Mouse (Mus musculus) lung, embryonic 14.5 days (tissue): ENCODE data around the gene Slc12a1. TPM values are rescaled to one million over a fixed set of nuclear protein-coding genes. Genes with fewer than 3 reads are reported as not detected.

ENCODE experiments used
- ATAC-seq: fragments of 200-750 bp; cut with Nextera tagmentation; 2 replicates; pipeline ENCODE4 v1.8.0; 2017; ENCODE audit warnings: mild to moderate bottlenecking, moderate TSS enrichment, moderate library complexity; ENCODE audit not compliant: insufficient read depth
- DNase-seq: peaks from one replicate; pipeline ENCODE4 v3.0.0-alpha.2; 2015
- H3K27ac ChIP-seq: fragments of 300-500 bp; sonication (generic); 2 replicates; pipeline ENCODE4 v1.5.1; 2014; ENCODE audit warnings: low read depth, mild to moderate bottlenecking, moderate library complexity
- H3K27me3 ChIP-seq: fragments of 300-500 bp; sonication (generic); 2 replicates; pipeline ENCODE4 v1.6.1; 2014; ENCODE audit warnings: low read length, control low read depth; ENCODE audit not compliant: insufficient read depth
- H3K36me3 ChIP-seq: fragments of 300-500 bp; sonication (generic); 2 replicates; pipeline ENCODE4 v1.6.1; 2014; ENCODE audit warnings: control low read depth; ENCODE audit not compliant: insufficient read depth
- H3K4me1 ChIP-seq: fragments of 300-500 bp; sonication (generic); 2 replicates; pipeline ENCODE4 v1.6.1; 2014; ENCODE audit warnings: antibody characterized with exemption, control low read depth; ENCODE audit not compliant: insufficient read depth
- H3K4me2 ChIP-seq: fragments of 300-500 bp; sonication (generic); 2 replicates; pipeline ENCODE4 v1.6.1; 2014; ENCODE audit warnings: mild to moderate bottlenecking
- H3K4me3 ChIP-seq: fragments of 300-500 bp; sonication (generic); 2 replicates; pipeline ENCODE4 v1.5.1; 2014; ENCODE audit warnings: low read depth, low read length
- H3K9ac ChIP-seq: fragments of 300-500 bp; sonication (generic); 2 replicates; pipeline ENCODE4 v1.6.1; 2014
- H3K9me3 ChIP-seq: fragments of 300-500 bp; sonication (generic); 2 replicates; pipeline ENCODE4 v1.6.1; 2016; ENCODE audit warnings: low read depth, low read length, control low read depth
- CTCF ChIP-seq: IDR thresholded peaks from 2 replicates; pipeline ENCODE4 v1.5.1; 2016; ENCODE audit warnings: antibody characterized with exemption, low read depth
- WGBS: fragments of 180-500 bp; shearing (Covaris S2); extraction: QIAGEN DNeasy Blood & Tissue Kit; methylation state at CpG from one replicate; pipeline ENCODE4 v1.1.7; 2014; 5-methylcytosine and 5-hydroxymethylcytosine counted together
- polyA plus RNA-seq: library from polyadenylated mRNA; unstranded; fragments of >200 nt; fragmentation: Nextera tagmentation; extraction: Ambion mirVana; gene quantifications from 2 replicates; pipeline ENCODE4 v1.2.1, GENCODE M21; 2014

Slc12a1 gene
- polyA plus RNA-seq, 1 experiment from 2014 or later, result not detected

DNA sequence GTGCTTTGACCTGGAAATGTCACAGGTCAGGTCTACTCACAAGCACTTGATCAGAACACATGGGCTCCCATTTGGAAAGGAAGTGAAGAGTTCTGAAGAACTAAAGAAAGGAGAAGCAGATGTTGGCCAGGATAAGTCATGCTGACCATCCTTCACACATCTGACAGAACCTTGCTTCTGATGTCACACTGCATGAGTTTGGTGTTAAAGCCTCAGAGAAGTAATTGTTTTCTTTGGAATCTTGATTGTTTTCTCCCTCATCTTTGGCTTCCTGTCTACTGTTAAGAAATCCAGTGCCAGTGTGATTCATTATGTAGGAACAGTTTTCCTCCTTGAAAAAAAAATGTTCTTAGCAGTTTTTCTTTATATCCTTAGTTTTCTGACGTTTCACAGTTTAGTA, 116.6 kb downstream of the Slc12a1 start:
- WGBS, result 54% methylated on average over 1 of the region's 1 CpGs
- H3K9ac ChIP-seq, result no peak overlapping the region
- H3K4me1 ChIP-seq, result no peaks in the 10 kb centered on the region
- no peak overlapping the region for H3K4me3 ChIP-seq
- ATAC-seq (no peak), DNase-seq (no peak)
- H3K36me3 ChIP-seq, result no peaks in the 10 kb centered on the region
- no peaks in the 10 kb centered on the region for H3K27me3 ChIP-seq
- no peak overlapping the region for H3K27ac ChIP-seq
- TF ChIP-seq CTCF, result no peak
- H3K9me3 ChIP-seq, result no peaks in the 10 kb centered on the region
- H3K4me2 ChIP-seq, result no peak overlapping the region

DNA sequence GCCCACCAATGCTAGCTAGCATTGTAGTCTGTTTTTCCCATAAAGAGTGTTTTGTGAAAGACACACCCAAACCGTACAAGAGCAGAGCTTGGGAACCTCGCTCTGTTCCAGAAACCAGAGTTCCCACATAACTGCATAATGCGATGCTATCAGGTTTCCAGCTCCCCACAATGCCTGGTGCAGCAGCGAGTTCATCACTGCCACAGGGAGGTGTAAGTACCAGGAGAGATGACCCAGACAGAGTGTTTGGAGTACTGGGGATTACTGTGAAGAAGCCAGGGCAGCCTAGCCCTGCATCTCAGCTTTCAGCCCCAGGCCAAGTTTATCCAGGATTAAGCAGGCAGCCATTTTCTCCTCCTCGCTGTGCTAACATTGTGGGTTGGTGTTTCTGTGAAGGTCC, 123.3 kb downstream of the Slc12a1 start:
- TF ChIP-seq CTCF, result no peak
- no peak overlapping the region for H3K4me2 ChIP-seq
- DNase-seq (no peak), ATAC-seq (no peak)
- 50% methylated on average over 5 of the region's 5 CpGs for WGBS
- H3K27me3 ChIP-seq, result no peaks in the 10 kb centered on the region
- no peaks in the 10 kb centered on the region for H3K36me3 ChIP-seq
- H3K4me3 ChIP-seq, result no peak overlapping the region
- no peaks in the 10 kb centered on the region for H3K9me3 ChIP-seq
- H3K4me1 ChIP-seq, result no peaks in the 10 kb centered on the region
- no peak overlapping the region for H3K9ac ChIP-seq
- H3K27ac ChIP-seq, result no peak overlapping the region

DNA sequence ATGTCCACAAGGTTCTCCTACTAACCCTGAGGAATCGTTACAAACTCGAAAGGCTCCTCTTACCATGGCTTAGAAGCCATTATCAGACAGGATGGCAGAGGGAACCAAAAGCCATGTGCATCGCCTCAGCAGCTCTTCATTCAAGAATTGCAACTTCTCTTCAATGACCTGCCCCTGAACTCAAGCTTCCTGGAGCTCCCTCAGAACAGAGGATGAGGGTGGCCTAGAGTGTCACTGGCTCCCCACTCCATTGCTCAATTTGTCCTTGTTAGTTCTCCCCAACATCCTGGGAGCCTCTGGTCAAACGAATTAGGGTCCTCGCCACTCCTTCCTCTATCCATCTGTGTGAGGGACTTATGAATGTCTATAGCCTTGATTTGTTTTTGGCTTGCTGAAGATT, 124.4 kb downstream of the Slc12a1 start:
- H3K4me2 ChIP-seq, result no peak overlapping the region
- WGBS, result 76% methylated on average over 5 of the region's 5 CpGs
- H3K4me3 ChIP-seq, result no peak overlapping the region
- ATAC-seq (no peak), DNase-seq (no peak)
- no peaks in the 10 kb centered on the region for H3K9me3 ChIP-seq
- H3K36me3 ChIP-seq, result no peaks in the 10 kb centered on the region
- no peaks in the 10 kb centered on the region for H3K27me3 ChIP-seq
- H3K9ac ChIP-seq, result no peak overlapping the region
- no peak overlapping the region for H3K27ac ChIP-seq
- no peak for TF ChIP-seq CTCF
- H3K4me1 ChIP-seq, result no peaks in the 10 kb centered on the region

DNA sequence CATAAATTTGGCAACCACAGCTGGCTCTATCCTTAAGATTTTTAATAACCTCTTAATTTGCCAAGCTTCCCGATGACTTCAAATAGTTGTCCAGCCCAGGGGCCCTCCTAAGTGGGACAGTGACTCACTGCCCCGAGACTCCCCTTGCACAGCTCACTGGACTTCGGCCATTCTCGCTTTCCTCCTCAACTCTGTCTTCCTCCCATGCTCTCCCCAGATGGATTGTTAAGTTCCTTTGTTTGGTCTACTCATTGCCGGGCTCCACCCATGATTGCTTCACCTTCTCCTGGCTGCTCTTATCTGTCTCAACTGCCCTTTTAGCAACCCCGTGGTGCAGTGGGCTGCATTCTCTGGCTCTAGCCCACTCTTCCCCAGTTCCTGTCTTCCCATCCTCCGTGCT, 126.2 kb downstream of the Slc12a1 start:
- ATAC-seq, result 0 out of 2 replicates have a peak, but pooled peaks have one; percentile 49
- WGBS, result 47% methylated on average over 7 of the region's 7 CpGs
- H3K27me3 ChIP-seq, result no peaks in the 10 kb centered on the region
- no peak overlapping the region for H3K4me3 ChIP-seq
- H3K36me3 ChIP-seq, result no peaks in the 10 kb centered on the region
- no peaks in the 10 kb centered on the region for H3K9me3 ChIP-seq
- TF ChIP-seq CTCF, result no peak
- DNase-seq, result peak; percentile 23
- H3K27ac ChIP-seq, result no peak overlapping the region
- no peaks in the 10 kb centered on the region for H3K4me1 ChIP-seq
- no peak overlapping the region for H3K4me2 ChIP-seq
- H3K9ac ChIP-seq, result no peak overlapping the region

Other genes starting within 250 kb of the Slc12a1 start
- gene Slc24a5, start 84.4 kb upstream of the Slc12a1 start, polyA plus RNA-seq, result 4.5 and 5.0 TPM in 2 replicates
- gene Myef2, start 28.8 kb upstream of the Slc12a1 start, polyA plus RNA-seq, result 125 and 127 TPM in 2 replicates
- gene Ctxn2, start 15.8 kb upstream of the Slc12a1 start, polyA plus RNA-seq, result not detected in 2 replicates
- 197 and 198 TPM in 2 replicates for gene Dut, start 94.7 kb downstream of the Slc12a1 start, polyA plus RNA-seq